Mouse (Mus musculus): ENCODE measurements around the gene Eefsec. TPM values are rescaled to one million over a fixed set of nuclear protein-coding genes. Genes with fewer than 3 reads are reported as not detected.

The Eefsec gene
- polyA plus RNA-seq, 1 experiment, result 18.6 TPM

- no peak for DNase-seq (ENCODE audit: low read depth)
These were observed 238.0 kb downstream of the Eefsec start for GRCm38 (mm10) chr6:88208321-88208720.

GRCm38 (mm10) chr6:88207403-88208033 lies 238.8 kb downstream of the Eefsec start:
- DNase-seq (ENCODE audit: low read depth), result no peak

Other genes with a start within 250 kb of the Eefsec start
- gene Dnajb8, start 224.3 kb downstream of the Eefsec start, polyA plus RNA-seq (2012; rRNA removed), result 7.0 and 7.3 TPM in 2 replicates
- gene Ruvbl1, start 18.9 kb upstream of the Eefsec start, polyA plus RNA-seq (2012; rRNA removed), result 21.2 and 23.3 TPM in 2 replicates
- gene Sec61a1, start 72.4 kb upstream of the Eefsec start, polyA plus RNA-seq (2012; rRNA removed), result 321 and 344 TPM in 2 replicates
- gene Kbtbd12, start 191.4 kb upstream of the Eefsec start, polyA plus RNA-seq (2012; rRNA removed), result 0.60 and 1.0 TPM in 2 replicates